Mouse (Mus musculus) right cerebral cortex, postnatal 4 days (tissue): ENCODE measurements at regions not wholly inside any gene's neighbourhood (a gene's known extent, or its start where the extent isn't known, plus 50 kb on each side); places are given as distances from the start of the nearest gene placed in this dataset.
A peak's percentile ranks its signal among the peaks of the same experiment; 100 is the strongest.

Source experiments
- DNase-seq: peaks from one replicate; pipeline ENCODE4 v3.0.0-alpha.2; 2022

DNA sequence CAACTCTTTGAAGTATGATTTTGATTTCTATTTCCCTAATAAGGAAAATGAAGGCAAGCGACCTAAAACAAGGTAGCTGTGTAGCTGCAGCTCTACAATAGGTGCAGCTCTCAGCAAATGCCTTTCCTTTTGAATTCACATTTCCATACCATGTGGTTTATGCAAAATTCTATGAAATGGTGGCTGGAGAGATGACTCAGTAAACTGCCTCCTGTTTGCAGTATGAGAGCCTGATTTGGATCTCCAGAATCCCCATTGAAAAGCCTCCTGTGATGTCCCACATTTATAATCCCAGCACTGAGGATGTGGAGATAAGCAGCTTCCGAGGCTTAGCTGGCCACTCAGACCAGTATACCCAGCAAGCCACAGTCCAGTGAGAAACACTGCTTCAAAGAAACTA, 59.6 kb downstream of the Npy1r start:
- no peak for DNase-seq

DNA sequence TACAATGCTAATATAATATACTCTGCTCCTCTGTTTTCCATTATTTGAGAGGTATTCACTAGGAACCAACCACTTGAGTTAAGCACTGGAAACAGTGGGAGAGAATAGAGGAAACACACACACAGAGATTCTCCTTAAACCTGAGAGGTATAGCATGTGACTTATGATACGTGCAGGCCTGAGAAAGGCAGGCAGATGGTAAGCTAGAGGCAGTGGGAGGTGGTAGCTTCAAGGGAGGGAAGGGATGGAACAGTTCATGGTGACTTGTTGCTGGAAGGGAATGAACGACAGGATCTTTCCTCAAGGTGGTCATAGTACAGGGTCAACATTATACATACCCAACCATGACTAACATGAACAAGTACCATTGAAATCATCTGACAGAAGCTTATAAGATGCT, 60.8 kb downstream of the Npy1r start:
- DNase-seq = no peak

DNA sequence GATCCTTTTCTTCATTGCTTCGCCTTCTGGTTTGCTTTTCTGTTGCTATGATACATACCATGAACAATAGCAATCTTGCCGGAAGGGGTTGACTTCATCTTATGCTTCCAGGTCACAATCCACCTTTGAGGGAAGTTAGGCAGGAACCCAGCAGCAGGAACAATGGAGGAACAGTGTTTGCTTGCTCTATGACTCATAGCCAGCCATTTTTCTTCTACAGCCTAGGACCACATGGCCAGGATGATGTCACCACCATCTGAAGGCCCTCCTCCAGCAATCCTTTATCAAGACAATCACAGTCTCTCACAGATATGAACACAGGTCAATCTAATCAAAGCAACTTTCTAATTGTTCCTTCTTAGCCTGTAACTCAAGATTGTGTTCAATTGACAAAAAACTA, 61.5 kb downstream of the Npy1r start:
- no peak for DNase-seq

DNA sequence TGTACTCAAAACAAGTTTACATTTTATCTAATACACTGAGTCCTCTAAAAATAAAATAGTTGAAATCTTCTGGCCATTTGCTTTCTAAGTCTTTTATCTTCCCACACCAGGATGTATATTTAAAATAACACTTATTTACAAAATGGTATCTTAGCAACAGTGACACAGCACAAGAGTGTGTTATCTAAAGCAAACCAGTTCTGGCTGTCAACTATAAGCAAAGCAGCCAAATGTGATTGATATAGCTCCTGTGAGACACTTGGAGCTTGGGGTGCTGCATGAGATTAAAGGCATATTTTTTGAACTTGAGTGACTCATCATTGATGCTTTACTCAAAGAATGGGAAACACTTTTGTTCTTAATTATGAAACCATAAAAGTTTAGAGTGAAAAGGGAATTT, 62.7 kb downstream of the Npy1r start:
- no peak for DNase-seq

DNA sequence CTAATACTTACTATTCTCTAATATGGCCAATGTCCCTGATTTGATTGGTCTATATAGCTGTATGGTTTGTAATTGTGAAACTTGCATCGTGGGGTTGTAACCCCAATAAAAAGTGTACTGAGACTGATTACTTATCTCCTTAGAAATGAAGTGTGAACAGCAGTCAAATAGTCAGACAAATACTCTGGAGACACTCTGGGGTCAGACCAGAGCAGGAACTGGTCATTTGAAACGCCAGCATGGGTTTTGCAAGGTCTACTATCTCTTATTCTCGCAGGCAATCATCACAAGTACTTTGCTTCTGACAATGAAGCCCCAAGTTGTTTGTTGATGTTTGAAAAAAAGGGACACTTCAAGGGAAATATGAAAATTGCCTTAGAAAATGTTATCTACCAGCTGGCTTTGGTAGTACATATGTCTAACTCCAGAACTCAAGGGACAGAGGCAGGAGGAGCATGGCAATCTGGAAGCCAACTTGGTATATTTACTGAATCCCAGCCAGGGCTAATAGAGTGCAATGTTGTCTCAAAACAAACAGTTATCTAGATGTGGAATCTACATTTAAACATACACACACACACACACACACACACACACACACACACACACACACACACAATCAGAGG, 64.1 kb downstream of the Npy1r start:
- DNase-seq = no peak

DNA sequence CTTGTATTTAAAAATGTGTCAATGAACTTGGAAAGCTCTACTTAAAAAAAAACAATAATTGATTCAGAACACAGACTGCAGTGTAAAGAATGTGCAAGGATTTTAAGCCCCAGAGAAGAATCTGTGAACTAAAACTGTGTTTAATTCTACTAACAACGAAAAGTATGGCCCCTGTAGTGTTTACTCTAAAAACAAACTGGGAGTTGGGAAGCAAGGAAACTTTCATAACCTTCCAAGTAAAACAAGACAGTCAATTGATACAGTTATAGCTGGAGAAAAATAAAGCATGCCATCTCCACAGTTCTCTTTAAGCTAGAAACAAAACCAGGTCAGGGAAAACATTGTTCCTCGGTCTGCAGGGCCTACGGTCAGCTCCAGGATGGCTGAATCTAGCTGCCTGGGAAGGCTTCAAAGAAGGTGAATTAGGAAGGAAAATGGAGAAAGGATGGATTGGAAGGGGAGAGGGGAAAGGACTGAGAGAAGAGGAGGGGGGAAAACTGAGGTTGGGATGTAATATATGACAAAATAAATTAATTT, 68.1 kb downstream of the Npy1r start:
- DNase-seq = no peak

DNA sequence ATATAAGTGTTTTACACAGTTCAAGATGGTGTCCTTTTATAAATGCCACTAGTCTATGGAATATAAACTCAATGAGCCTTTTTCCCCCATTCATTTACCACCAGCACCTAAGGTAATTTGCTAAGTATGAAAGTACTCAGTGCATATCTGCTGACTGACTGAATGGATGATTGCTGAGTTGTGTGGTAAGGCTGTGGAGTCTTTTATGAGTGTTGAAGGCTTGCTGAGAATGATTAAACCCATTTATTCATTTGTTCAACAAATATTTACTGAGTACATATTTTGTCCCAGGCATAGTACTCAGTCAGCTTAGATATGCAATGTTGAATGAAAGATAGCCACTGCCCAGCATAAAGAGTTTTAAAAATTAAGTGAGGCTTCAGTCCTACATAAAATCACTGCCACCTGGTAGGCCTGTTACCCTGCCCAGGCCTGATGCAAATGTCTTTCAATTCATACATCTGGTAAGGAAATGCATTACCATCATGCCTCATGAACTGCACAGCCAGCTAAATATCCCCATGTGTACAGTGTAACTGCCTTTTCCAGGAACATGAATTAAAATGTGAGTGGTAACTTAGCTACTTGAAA, 71.5 kb downstream of the Npy1r start:
- DNase-seq = no peak

DNA sequence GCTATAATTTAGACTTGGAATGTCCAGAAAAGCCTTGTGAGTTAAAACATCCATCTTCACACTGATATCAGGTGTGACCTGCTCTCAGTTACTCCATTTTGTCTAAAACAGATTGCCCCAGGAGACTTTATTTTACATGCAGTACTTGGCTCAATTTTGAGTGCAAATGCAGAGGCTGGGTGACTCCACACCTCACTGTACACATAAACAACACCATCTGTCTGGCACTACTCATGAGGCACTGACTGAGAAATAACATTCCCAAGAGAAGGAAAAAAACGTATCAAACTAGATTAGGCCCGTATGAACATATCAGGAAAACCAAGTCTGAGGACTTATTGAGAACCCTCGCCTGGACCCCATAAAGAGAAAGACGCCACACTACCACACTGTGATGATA, 74.1 kb downstream of the Npy1r start:
- no peak for DNase-seq

DNA sequence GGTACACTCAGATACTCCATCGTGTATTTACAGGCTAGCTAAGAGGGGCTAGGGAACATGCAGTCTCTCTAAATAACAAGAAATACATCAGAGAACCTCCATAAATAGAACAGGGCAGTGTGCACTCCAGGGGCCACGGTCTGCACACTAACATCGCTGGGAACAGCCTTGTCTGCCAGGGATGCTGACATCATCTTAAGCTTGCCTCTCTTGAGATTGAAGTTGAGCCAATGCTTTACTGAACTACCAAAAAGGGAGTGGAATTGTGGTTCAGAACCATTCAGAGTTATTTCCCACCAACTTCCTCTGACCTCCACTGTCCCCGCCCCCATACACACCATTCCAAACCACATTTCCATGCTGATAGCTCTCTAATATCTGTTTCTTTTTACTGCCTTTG, 75.7 kb downstream of the Npy1r start:
- no peak for DNase-seq

DNA sequence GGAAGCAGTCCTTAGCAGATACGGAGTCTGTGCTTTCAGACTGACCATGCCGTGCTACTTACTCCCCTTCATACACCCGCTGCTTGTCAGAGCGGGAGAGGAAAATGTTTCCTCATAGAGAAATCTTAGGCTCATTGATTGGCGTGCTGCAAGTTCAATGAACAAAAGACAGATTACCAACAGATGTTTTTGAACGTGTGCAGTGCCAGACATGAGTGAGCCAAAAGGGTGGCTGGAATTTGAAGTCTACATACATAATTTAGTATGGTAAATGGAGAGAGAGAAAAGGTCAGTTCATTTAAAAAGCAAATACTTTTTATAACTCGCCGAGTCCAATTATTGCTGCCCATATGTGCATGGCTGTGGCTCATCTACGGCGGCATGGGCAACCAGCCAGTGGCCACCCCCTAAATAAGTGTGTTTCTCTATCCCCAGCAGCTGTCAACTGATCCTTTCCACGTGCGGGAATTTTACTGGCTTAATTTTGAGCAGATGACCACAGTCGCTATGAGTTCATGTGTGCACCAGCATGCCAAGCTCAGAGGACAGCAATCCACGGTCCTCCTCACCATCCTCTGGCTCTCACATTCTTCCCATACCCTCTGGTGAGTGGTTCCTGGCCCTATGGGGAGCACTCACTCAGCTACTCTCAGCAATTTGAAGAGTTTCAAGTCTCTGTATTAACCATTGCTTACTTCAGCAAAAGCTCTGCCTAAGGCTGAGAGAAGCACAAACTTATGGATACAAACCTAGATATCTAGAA, 80.3 kb downstream of the Npy1r start:
- DNase-seq = peak; percentile 43

DNA sequence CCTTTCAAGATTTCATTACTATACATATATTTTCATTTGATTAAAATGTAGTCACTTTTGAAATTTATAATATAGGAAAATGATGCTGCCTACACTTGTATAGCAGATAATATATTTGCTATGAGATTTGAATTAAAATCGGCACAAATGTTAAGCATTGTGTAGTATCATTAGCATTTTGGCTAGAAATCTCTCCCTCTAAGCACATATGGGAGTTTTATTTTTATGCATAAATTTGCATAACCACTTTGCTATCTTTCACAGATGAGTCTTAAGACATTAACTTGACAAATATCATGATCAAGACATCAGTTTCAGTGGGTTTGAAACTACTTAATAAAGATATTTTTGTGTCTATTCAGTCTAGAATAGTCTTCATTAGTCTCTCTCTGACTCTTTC, 80.4 kb upstream of the Naf1 start:
- no peak for DNase-seq

DNA sequence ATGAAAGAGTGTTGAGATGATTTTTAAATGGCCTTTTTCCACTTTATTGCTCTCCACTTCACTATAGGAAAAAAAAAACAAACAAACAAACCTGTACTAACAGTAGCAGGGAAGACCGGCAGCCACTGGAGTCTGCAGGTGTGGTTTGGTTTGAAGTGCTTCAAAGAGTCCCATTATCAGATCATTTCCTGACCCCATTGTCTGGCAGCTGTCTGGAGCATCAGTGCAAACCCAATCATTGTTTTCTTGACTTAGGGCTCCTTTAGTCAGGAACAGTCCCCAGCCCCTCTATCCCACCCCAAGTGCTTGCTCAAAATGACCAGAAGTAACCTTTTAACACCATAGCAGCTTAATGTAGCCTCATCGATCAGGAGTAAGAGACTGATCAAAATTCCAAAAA, 77.4 kb upstream of the Naf1 start:
- DNase-seq = no peak

DNA sequence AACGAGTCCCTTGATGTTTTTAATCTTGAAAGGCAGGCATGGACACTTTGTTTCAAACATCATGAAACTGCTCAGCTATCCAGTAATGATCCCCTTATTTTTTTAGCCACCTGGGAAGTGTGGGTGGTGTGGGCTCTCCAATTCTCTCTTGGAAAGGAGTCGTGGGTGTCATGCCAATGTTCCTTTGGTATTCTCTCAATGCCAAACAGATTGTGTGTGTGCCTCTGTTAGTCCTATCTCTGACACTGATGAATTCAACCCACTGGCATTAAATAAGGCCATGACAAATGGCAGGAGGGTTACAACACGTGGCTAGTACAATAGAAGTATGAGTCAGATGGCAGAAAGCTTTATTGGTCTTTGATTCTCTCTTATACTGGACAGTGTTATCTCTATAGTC, 74.0 kb upstream of the Naf1 start:
- no peak for DNase-seq
